8 mouse cellular contexts compared by ENCODE assay signal in genomic region chr14:20479291-20480194, GRCm38 (mm10). TPM values are rescaled to one million over a fixed set of nuclear protein-coding genes. Genes with fewer than 3 reads are reported as not detected.
DNase-seq lines count a peak whose midpoint lies in the region; ATAC-seq lines count a peak whose summit lies in the region.

Gene Anxa7 (minus strand): TSS chr14:20480133.

- peak within 1 kb of the TSS; percentile 66 for H3K9ac ChIP-seq in hindbrain, embryonic 12.5 days

- H3K27me3 ChIP-seq in hindbrain, embryonic 12.5 days, result peaks cover 10% of the 10 kb centered on the region

- H3K36me3 ChIP-seq in hindbrain, embryonic 12.5 days, result peaks cover 9% of the 10 kb centered on the region; the same call in 1 of the 2 replicates

- peak; percentile 73 for DNase-seq in NIH3T3 (ENCODE audit: low read depth)
- peak; percentile 66 to 75 for DNase-seq in cerebellum, postnatal 10 days
- DNase-seq in frontal cortex, postnatal 10 days (ENCODE audit: low spot score in 2 of 2), result peak; percentile 44 to 62
- peak; percentile 61 to 65 for DNase-seq in layer of hippocampus, postnatal 25 days (ENCODE audit: extremely low spot score in 1 of 2, low spot score in 1 of 2)
- DNase-seq in lung, postnatal 25 days (ENCODE audit: low spot score), result peak; percentile 88
- DNase-seq in retina, postnatal 1 day, result peak; percentile 70
- peak; percentile 84 to 90 for DNase-seq in urinary bladder, adult 18-20 months (ENCODE audit: low spot score in 2 of 2)

- ATAC-seq in hindbrain, embryonic 12.5 days (ENCODE audit: low FRiP score), result peak; percentile 75

- no peaks in the 10 kb centered on the region for H3K9me3 ChIP-seq in hindbrain, embryonic 12.5 days (replicated peaks)

- H3K4me3 ChIP-seq in hindbrain, embryonic 12.5 days, result peak within 1 kb of the TSS; percentile 63

- H3K27ac ChIP-seq in hindbrain, embryonic 12.5 days, result 0 out of 2 replicates have a peak within 1 kb of the TSS, but pooled peaks have one; percentile 23

- 2% methylated on average over 48 of the region's 48 CpGs for WGBS in hindbrain, embryonic 12.5 days

- peak within 1 kb of the TSS; percentile 67 for H3K4me2 ChIP-seq in hindbrain, embryonic 12.5 days (replicated peaks)

- peaks cover 5% of the 10 kb centered on the region for H3K4me1 ChIP-seq in hindbrain, embryonic 12.5 days

RNA-seq across cellular contexts. Expression of gene Anxa7, which starts in this region (rescaled TPM):
- polyA plus RNA-seq in hindbrain, embryonic 12.5 days (2016; fragmentation: Nextera tagmentation; extraction: Ambion mirVana), result 19.9 TPM in 2 replicates
- total RNA-seq in layer of hippocampus, postnatal 25 days (2021), result 10 to 100 TPM; 54.9 to 57.1 TPM

Comparison
In these comparisons a context has a peak if more than half of its experiments do, and no peak if none do; other contexts are left out.
1. Peak in every context shown above with its lines: DNase-seq, ATAC-seq, H3K4me3 ChIP-seq and H3K27ac ChIP-seq.